Mouse (Mus musculus): ENCODE measurements around the gene Sardh.

GRCm38 (mm10) chr2:27218121-27218544 is 30.0 kb downstream of the Sardh start:
- TF ChIP-seq USF1 (IDR thresholded peaks at IDR 0.05; ENCODE audit: low read depth) (no peak), TCF12 (IDR thresholded peaks at IDR 0.05; ENCODE audit: insufficient read depth, poor library complexity, severe bottlenecking) (no peak), POLR2A (IDR thresholded peaks at IDR 0.05; ENCODE audit: insufficient read length, low read depth) (no peak), MAX (IDR thresholded peaks at IDR 0.05; ENCODE audit: low read depth) (no peak), SRF (IDR thresholded peaks at IDR 0.05; ENCODE audit: control insufficient read depth, insufficient read length, low read depth) (no peak), MYOG (IDR thresholded peaks at IDR 0.05; ENCODE audit: control insufficient read depth in 1 of 3, insufficient read depth in 1 of 3, insufficient read length in 2 of 3, low read depth in 2 of 3) (no peak), E2F4 (IDR thresholded peaks at IDR 0.05; ENCODE audit: insufficient read depth) (no peak), REST (IDR thresholded peaks at IDR 0.05; ENCODE audit: insufficient read depth, insufficient read length) (no peak), MYOD1 (IDR thresholded peaks at IDR 0.05; ENCODE audit: control insufficient read depth in 1 of 3, insufficient read length in 2 of 3, low read depth in 2 of 3) (no peak), CEBPB (IDR thresholded peaks at IDR 0.05; ENCODE audit: insufficient read depth, poor library complexity, severe bottlenecking) (no peak), POLR2AphosphoS2 (IDR thresholded peaks at IDR 0.05; ENCODE audit: insufficient read length, low read depth) (no peak), TCF3 (IDR thresholded peaks at IDR 0.05; ENCODE audit: insufficient read length, low read depth) (no peak)
